8 mouse cellular contexts compared by ENCODE assay signal in genomic region chr5:119712679-119713246, GRCm38 (mm10). TPM values are rescaled to one million over a fixed set of nuclear protein-coding genes. Genes with fewer than 3 reads are reported as not detected.
A peak's percentile ranks its signal among the peaks of the same experiment; 100 is the strongest.
DNase-seq lines count a peak whose midpoint lies in the region; ATAC-seq lines count a peak whose summit lies in the region.

No protein-coding gene starts in this region.

- H3K9me3 ChIP-seq in forebrain, embryonic 10.5 days, result peaks cover 5% of the 10 kb centered on the region
- no peaks in the 10 kb centered on the region for H3K9me3 ChIP-seq in forebrain, embryonic 15.5 days
- peaks cover 4% of the 10 kb centered on the region for H3K9me3 ChIP-seq in embryonic facial prominence, embryonic 10.5 days
- H3K9me3 ChIP-seq in kidney, embryonic 16.5 days (ENCODE audit: low read length), result peaks cover 6% of the 10 kb centered on the region; the same call in 1 of the 2 replicates
- H3K9me3 ChIP-seq in liver, embryonic 11.5 days (ENCODE audit: control insufficient read depth, low read length), result no peaks in the 10 kb centered on the region
- H3K9me3 ChIP-seq in stomach, embryonic 15.5 days, result no peaks in the 10 kb centered on the region

- WGBS in forebrain, embryonic 10.5 days, result 8% methylated on average over 22 of the region's 22 CpGs
- 4% methylated on average over 22 of the region's 22 CpGs for WGBS in forebrain, embryonic 15.5 days
- WGBS in embryonic facial prominence, embryonic 10.5 days, result 7% methylated on average over 22 of the region's 22 CpGs
- WGBS in kidney, embryonic 16.5 days, result 5% methylated on average over 22 of the region's 22 CpGs
- WGBS in liver, embryonic 11.5 days, result 3% methylated on average over 22 of the region's 22 CpGs
- 6% methylated on average over 22 of the region's 22 CpGs for WGBS in stomach, embryonic 15.5 days

- H3K4me3 ChIP-seq in forebrain, embryonic 10.5 days, result no peak overlapping the region
- no peak overlapping the region for H3K4me3 ChIP-seq in forebrain, embryonic 15.5 days
- peak overlapping the region; percentile 24; the same call in 1 of the 2 replicates for H3K4me3 ChIP-seq in embryonic facial prominence, embryonic 10.5 days
- peak overlapping the region; percentile 15; the same call in 1 of the 2 replicates for H3K4me3 ChIP-seq in kidney, embryonic 16.5 days (ENCODE audit: low read length)
- H3K4me3 ChIP-seq in liver, embryonic 11.5 days (ENCODE audit: low read depth, low read length), result no peak overlapping the region
- H3K4me3 ChIP-seq in stomach, embryonic 15.5 days (replicated peaks), result no peak overlapping the region

- peak; percentile 77 for DNase-seq in forebrain, embryonic 10.5 days (ENCODE audit: extremely low spot score, low spot score)
- peak; percentile 89 for DNase-seq in embryonic facial prominence, embryonic 10.5 days (ENCODE audit: low spot score)
- DNase-seq in heart, adult 9 months (ENCODE audit: low spot score in 2 of 2), result peak; percentile 32 to 67
- DNase-seq in liver, embryonic 11.5 days (ENCODE audit: low spot score), result peak; percentile 70
- DNase-seq in natural killer cell, adult 2 months (ENCODE audit: low spot score in 2 of 2), result peak; percentile 23 to 41

- H3K36me3 ChIP-seq in forebrain, embryonic 10.5 days (replicated peaks), result no peaks in the 10 kb centered on the region
- H3K36me3 ChIP-seq in forebrain, embryonic 15.5 days, result no peaks in the 10 kb centered on the region
- no peaks in the 10 kb centered on the region for H3K36me3 ChIP-seq in embryonic facial prominence, embryonic 10.5 days (replicated peaks)
- H3K36me3 ChIP-seq in kidney, embryonic 16.5 days (ENCODE audit: insufficient read depth, low read length), result no peaks in the 10 kb centered on the region
- H3K36me3 ChIP-seq in liver, embryonic 11.5 days (ENCODE audit: control insufficient read depth, insufficient read depth, low read length), result no peaks in the 10 kb centered on the region
- H3K36me3 ChIP-seq in stomach, embryonic 15.5 days, result no peaks in the 10 kb centered on the region

- H3K27me3 ChIP-seq in forebrain, embryonic 10.5 days (ENCODE audit: poor library complexity, severe bottlenecking), result peaks cover 95% of the 10 kb centered on the region
- H3K27me3 ChIP-seq in forebrain, embryonic 15.5 days, result peaks cover 37% of the 10 kb centered on the region
- H3K27me3 ChIP-seq in embryonic facial prominence, embryonic 10.5 days (replicated peaks; ENCODE audit: low read depth, poor library complexity, severe bottlenecking), result peaks cover 72% of the 10 kb centered on the region
- H3K27me3 ChIP-seq in kidney, embryonic 16.5 days (ENCODE audit: insufficient read depth, low read length), result peaks cover 26% of the 10 kb centered on the region
- peaks cover 7% of the 10 kb centered on the region for H3K27me3 ChIP-seq in liver, embryonic 11.5 days (replicated peaks; ENCODE audit: control insufficient read depth, insufficient read depth, low read length)
- H3K27me3 ChIP-seq in stomach, embryonic 15.5 days (replicated peaks), result peaks cover 11% of the 10 kb centered on the region

- no peak overlapping the region for H3K27ac ChIP-seq in forebrain, embryonic 10.5 days
- H3K27ac ChIP-seq in forebrain, embryonic 15.5 days (replicated peaks), result no peak overlapping the region
- no peak overlapping the region for H3K27ac ChIP-seq in embryonic facial prominence, embryonic 10.5 days (replicated peaks)
- no peak overlapping the region for H3K27ac ChIP-seq in kidney, embryonic 16.5 days (ENCODE audit: low read length)
- no peak overlapping the region for H3K27ac ChIP-seq in liver, embryonic 11.5 days (ENCODE audit: low read depth, low read length)
- no peak overlapping the region for H3K27ac ChIP-seq in stomach, embryonic 15.5 days

- H3K4me1 ChIP-seq in forebrain, embryonic 10.5 days, result peaks cover 14% of the 10 kb centered on the region; the same call in 1 of the 2 replicates
- no peaks in the 10 kb centered on the region for H3K4me1 ChIP-seq in forebrain, embryonic 15.5 days
- H3K4me1 ChIP-seq in embryonic facial prominence, embryonic 10.5 days, result peaks cover 9% of the 10 kb centered on the region; the same call in 1 of the 2 replicates
- H3K4me1 ChIP-seq in kidney, embryonic 16.5 days (ENCODE audit: insufficient read depth, low read length), result no peaks in the 10 kb centered on the region
- H3K4me1 ChIP-seq in liver, embryonic 11.5 days (replicated peaks; ENCODE audit: control insufficient read depth, insufficient read depth, low read length), result no peaks in the 10 kb centered on the region
- H3K4me1 ChIP-seq in stomach, embryonic 15.5 days, result no peaks in the 10 kb centered on the region

- no peak overlapping the region for H3K9ac ChIP-seq in forebrain, embryonic 15.5 days (replicated peaks)
- peak overlapping the region; percentile 14; the same call in 1 of the 2 replicates for H3K9ac ChIP-seq in kidney, embryonic 16.5 days (replicated peaks; ENCODE audit: low read length)
- H3K9ac ChIP-seq in liver, embryonic 11.5 days (ENCODE audit: low read depth, low read length), result no peak overlapping the region
- H3K9ac ChIP-seq in stomach, embryonic 15.5 days, result no peak overlapping the region

- no peak for ATAC-seq in forebrain, embryonic 15.5 days (replicated peaks)
- no peak for ATAC-seq in kidney, embryonic 16.5 days (ENCODE audit: low FRiP score, low TSS enrichment)
- ATAC-seq in liver, embryonic 11.5 days (replicated peaks; ENCODE audit: low FRiP score), result peak; percentile 43; the same call in 1 of the 2 replicates
- ATAC-seq in stomach, embryonic 15.5 days (ENCODE audit: insufficient read depth, low FRiP score, low read depth), result peak; percentile 50; the same call in 1 of the 2 replicates

- H3K4me2 ChIP-seq in forebrain, embryonic 15.5 days (replicated peaks), result no peak overlapping the region
- H3K4me2 ChIP-seq in kidney, embryonic 16.5 days (replicated peaks; ENCODE audit: low read depth, low read length), result peak overlapping the region; percentile 44
- H3K4me2 ChIP-seq in liver, embryonic 11.5 days, result peak overlapping the region; percentile 51
- peak overlapping the region; percentile 37; the same call in 1 of the 2 replicates for H3K4me2 ChIP-seq in stomach, embryonic 15.5 days

RNA-seq across cellular contexts. Expression of gene Tbx3, which starts 42.3 kb away (rescaled TPM):
- 10.6 and 13.9 TPM in 2 replicates for polyA plus RNA-seq in forebrain, embryonic 10.5 days (2016; fragmentation: Nextera tagmentation; extraction: Ambion mirVana)
- 1.7 and 2.4 TPM in 2 replicates for polyA plus RNA-seq in forebrain, embryonic 15.5 days (2015; fragmentation: Nextera tagmentation; extraction: Ambion mirVana)
- 58.3 and 64.8 TPM in 2 replicates for polyA plus RNA-seq in embryonic facial prominence, embryonic 10.5 days (2016; fragmentation: Nextera tagmentation; extraction: Ambion mirVana)
- polyA plus RNA-seq in kidney, embryonic 16.5 days (2015; fragmentation: Nextera tagmentation; extraction: Ambion mirVana), result 52.6 and 60.5 TPM in 2 replicates
- 23.3 and 25.9 TPM in 2 replicates for polyA plus RNA-seq in liver, embryonic 11.5 days (2014; fragmentation: Nextera tagmentation; extraction: Ambion mirVana)
- polyA plus RNA-seq in stomach, embryonic 15.5 days (2015; fragmentation: Nextera tagmentation; extraction: Ambion mirVana), result 21.4 and 21.9 TPM in 2 replicates

Comparison
In these comparisons a context has a peak if more than half of its experiments do, and no peak if none do; other contexts are left out.
1. DNase-seq: peak in every context shown above with its lines; median percentile 89 in embryonic facial prominence, embryonic 10.5 days; 77 in forebrain, embryonic 10.5 days; 70 in liver, embryonic 11.5 days; 50 in heart, adult 9 months; 32 in natural killer cell, adult 2 months.
2. H3K4me3 ChIP-seq: peak in embryonic facial prominence, embryonic 10.5 days (single experiment) and kidney, embryonic 16.5 days (single experiment); none in forebrain, embryonic 10.5 days (single experiment), forebrain, embryonic 15.5 days (single experiment), liver, embryonic 11.5 days (single experiment) and stomach, embryonic 15.5 days (single experiment).
3. ATAC-seq: peak in liver, embryonic 11.5 days (single experiment) and stomach, embryonic 15.5 days (single experiment); none in forebrain, embryonic 15.5 days (single experiment) and kidney, embryonic 16.5 days (single experiment).